Mouse (Mus musculus) liver, postnatal 0 days (tissue): ENCODE measurements around the gene Olfr1223.

ENCODE experiments used
- CTCF ChIP-seq: sonication (generic); IDR thresholded peaks from 2 replicates; pipeline ENCODE4 v1.5.1; 2016; ENCODE audit warnings: antibody characterized with exemption, low read depth
- EP300 ChIP-seq: IDR thresholded peaks from 2 replicates; pipeline ENCODE4 v1.6.1; 2016; ENCODE audit warnings: antibody characterized with exemption, low read depth, mild to moderate bottlenecking

- TF ChIP-seq CTCF (no peak), EP300 (no peak)
Observed at GRCm38 (mm10) chr2:89093848-89094247, 57.5 kb downstream of the Olfr1223 start.
